Mouse (Mus musculus) intestine, embryonic 14.5 days (tissue): ENCODE measurements around the gene Rufy4. TPM values are rescaled to one million over a fixed set of nuclear protein-coding genes. Genes with fewer than 3 reads are reported as not detected.
"Not testable (repeated sequence)": the region's sequence is repeated elsewhere in the genome, so short reads cannot be mapped to it uniquely, and the experiment has no call there.

Experiments
- ATAC-seq: fragments of 200-750 bp; cut with Nextera tagmentation; replicated peaks from 2 replicates; pipeline ENCODE4 v1.8.0; 2017; ENCODE audit warnings: low read depth, moderate number of reproducible peaks, moderate TSS enrichment, moderate library complexity; ENCODE audit not compliant: low FRiP score, low TSS enrichment
- DNase-seq: peaks from one replicate; pipeline ENCODE4 v3.0.0-alpha.2; 2018; ENCODE audit warnings: low spot score
- H3K27ac ChIP-seq: fragments of 300-500 bp; sonication (generic); 2 replicates; pipeline ENCODE4 v1.5.1; 2014; ENCODE audit warnings: low read depth, mild to moderate bottlenecking, control low read depth
- H3K27me3 ChIP-seq: fragments of 300-500 bp; sonication (generic); replicated peaks from 2 replicates; pipeline ENCODE4 v1.6.1; 2014; ENCODE audit warnings: low read length, control low read depth; ENCODE audit not compliant: control insufficient read depth, insufficient read depth
- H3K36me3 ChIP-seq: fragments of 300-500 bp; sonication (generic); 2 replicates; pipeline ENCODE4 v1.6.1; 2014; ENCODE audit warnings: low read length, control low read depth; ENCODE audit not compliant: control insufficient read depth, insufficient read depth
- H3K4me1 ChIP-seq: fragments of 300-500 bp; sonication (generic); replicated peaks from 2 replicates; pipeline ENCODE4 v1.6.1; 2014; ENCODE audit warnings: low read length, control low read depth, mixed read lengths; ENCODE audit not compliant: control insufficient read depth, insufficient read depth
- H3K4me2 ChIP-seq: fragments of 300-500 bp; sonication (generic); 2 replicates; pipeline ENCODE4 v1.6.1; 2014; ENCODE audit warnings: low read length
- H3K4me3 ChIP-seq: fragments of 300-500 bp; sonication (generic); 2 replicates; pipeline ENCODE4 v1.5.1; 2014; ENCODE audit warnings: low read depth, low read length, control low read depth, mixed read lengths
- H3K9ac ChIP-seq: fragments of 300-500 bp; sonication (generic); 2 replicates; pipeline ENCODE4 v1.6.1; 2014; ENCODE audit warnings: mild to moderate bottlenecking, low read length
- H3K9me3 ChIP-seq: fragments of 300-500 bp; sonication (generic); 2 replicates; pipeline ENCODE4 v1.6.1; 2016; ENCODE audit warnings: low read length, control low read depth; ENCODE audit not compliant: control insufficient read depth
- WGBS: fragments of 180-500 bp; shearing (Covaris S2); extraction: QIAGEN DNeasy Blood & Tissue Kit; methylation state at CpG from one replicate; pipeline ENCODE4 v1.1.7; 2014; 5-methylcytosine and 5-hydroxymethylcytosine counted together
- polyA plus RNA-seq: library from polyadenylated mRNA; unstranded; fragments of >200 nt; fragmentation: Nextera tagmentation; extraction: Ambion mirVana; gene quantifications from 2 replicates; pipeline ENCODE4 v1.2.1, GENCODE M21; 2014

The Rufy4 gene
- polyA plus RNA-seq, 1 experiment from 2014 or later, result 0.42 TPM

DNA sequence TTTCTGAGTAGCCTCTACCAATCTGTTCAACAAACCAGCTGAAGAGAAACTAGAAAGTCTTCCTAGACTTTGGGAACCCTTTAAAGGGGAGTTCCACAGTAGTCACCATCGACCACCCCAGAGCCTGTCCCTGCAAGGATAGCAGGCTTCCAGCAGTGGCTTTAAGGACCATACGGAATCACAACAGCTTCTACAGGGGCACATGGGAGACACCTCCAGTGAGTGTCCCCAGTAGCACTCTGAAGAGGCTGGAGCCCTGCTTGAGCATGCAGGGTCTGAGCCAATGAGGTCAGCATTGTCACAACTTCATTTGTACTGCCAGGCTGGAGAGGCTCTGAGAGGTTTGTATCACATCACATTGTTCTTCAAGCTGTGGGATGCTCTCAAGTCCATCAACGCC lies 24.8 kb downstream of the Rufy4 start:
- H3K9me3 ChIP-seq, result no peaks in the 10 kb centered on the region
- no peak overlapping the region for H3K4me3 ChIP-seq
- no peaks in the 10 kb centered on the region for H3K36me3 ChIP-seq
- 0 out of 2 replicates have a peak, but pooled peaks cover 6% of the 10 kb centered on the region for H3K4me1 ChIP-seq
- no peak overlapping the region for H3K9ac ChIP-seq
- no peak overlapping the region for H3K4me2 ChIP-seq
- no peaks in the 10 kb centered on the region for H3K27me3 ChIP-seq
- 92% methylated on average over 3 of the region's 3 CpGs for WGBS
- no peak for ATAC-seq
- no peak for DNase-seq
- no peak overlapping the region for H3K27ac ChIP-seq

DNA sequence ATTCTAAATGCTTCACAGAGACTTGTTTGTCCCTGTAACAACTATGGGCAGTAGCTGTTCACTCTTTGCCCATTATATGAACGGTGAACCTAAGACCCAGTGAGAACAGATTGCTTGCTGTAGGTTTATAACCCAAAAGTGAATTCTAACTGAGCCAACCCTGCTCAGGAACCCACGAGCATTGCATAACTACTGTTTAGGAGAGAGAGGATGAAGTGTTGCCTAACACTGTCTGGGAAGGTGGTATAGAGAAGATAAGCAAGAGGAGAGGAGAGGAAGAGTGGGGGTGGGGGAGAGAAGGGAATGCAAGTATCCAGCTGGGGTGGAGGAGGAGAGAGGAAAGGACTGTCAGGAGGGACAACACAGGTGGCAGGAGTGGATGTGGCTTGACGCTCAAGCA lies 25.8 kb downstream of the Rufy4 start:
- Histone ChIP-seq H3K27me3 (no peaks in the 10 kb centered on the region), H3K9me3 (no peaks in the 10 kb centered on the region), H3K4me3 (no peak overlapping the region), H3K27ac (no peak overlapping the region), H3K36me3 (no peaks in the 10 kb centered on the region), H3K4me2 (no peak overlapping the region), H3K9ac (no peak overlapping the region), H3K4me1 (0 out of 2 replicates have a peak, but pooled peaks cover 6% of the 10 kb centered on the region)
- no peak for ATAC-seq
- WGBS, result 59% methylated on average over 3 of the region's 3 CpGs
- no peak for DNase-seq

DNA sequence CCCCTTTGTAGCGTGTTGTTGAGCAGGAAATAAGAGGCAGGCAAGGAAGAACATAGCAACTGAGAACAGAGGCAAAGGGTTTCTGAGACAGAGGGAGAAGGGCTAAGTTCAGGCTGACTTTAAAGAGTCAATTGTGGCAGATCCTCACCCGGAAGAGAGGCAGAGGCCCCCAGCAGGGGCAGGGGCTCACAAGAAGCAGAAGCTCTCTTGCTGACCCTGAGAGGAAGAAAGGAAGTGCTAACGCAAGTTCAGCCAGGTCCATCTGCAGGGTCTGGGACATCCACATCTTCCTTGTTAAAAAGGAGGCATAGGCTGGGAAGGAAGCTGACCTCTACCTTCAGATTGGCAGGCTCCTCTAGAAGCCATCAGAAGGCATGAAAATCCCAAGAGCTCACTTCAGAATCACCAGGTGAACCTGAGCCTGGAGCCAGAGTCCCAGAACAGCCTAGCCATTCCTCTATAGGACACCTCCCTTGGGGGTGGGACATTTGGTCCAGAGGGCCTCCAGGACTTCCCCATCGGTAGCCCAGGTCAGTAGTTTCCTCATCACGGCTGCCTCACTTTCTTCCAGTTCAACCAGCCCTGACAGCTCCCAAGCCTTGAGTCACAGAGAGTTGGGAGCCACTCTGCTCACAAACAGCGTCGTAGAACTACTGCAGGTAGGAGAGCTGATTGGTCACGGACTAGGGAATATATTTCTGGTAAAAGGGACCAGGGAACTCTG lies 28.3 kb downstream of the Rufy4 start, which contains the start of gene Cxcr2:
Gene Cxcr2 (plus strand): TSS at position 529 of the 724 bp plus-strand sequence.
- ATAC-seq (no peak), DNase-seq (no peak)
- H3K27me3 ChIP-seq, result no peaks in the 10 kb centered on the region
- 0 out of 2 replicates have a peak, but pooled peaks cover 3% of the 10 kb centered on the region for H3K4me1 ChIP-seq
- no peaks in the 10 kb centered on the region for H3K36me3 ChIP-seq
- no peak within 1 kb of the TSS for H3K4me2 ChIP-seq
- WGBS, result 64% methylated on average over 8 of the region's 8 CpGs
- no peak within 1 kb of the TSS for H3K4me3 ChIP-seq
- no peak within 1 kb of the TSS for H3K27ac ChIP-seq
- no peak within 1 kb of the TSS for H3K9ac ChIP-seq
- no peaks in the 10 kb centered on the region for H3K9me3 ChIP-seq

DNA sequence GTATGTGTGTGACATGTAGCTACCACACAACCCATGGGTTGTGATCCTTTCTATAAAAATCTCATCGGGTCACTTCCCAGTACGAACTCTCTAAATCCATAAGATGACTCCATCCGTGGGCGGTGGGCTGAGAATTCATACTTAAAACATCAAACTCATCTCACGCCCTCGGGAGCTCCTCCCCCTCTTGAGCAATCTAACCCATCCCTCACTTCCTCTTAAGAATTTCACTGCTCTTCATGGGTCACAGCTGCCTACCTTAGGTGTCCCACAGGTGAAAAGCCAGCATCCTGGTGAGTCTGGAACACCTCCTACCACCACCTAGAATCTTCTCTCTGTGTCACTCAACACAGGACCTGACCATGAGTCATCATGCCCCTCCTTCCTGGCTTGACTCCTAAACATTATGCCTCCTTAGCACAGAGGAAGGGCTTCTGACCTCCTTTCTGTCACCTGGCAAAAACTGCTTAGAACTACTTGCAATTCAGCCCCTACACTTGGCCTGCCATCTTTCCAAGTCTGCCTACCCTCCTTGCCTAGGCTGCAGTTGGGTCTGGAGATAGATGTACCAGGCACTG lies 30.2 kb downstream of the Rufy4 start:
- 83% methylated on average over 6 of the region's 6 CpGs for WGBS
- Histone ChIP-seq H3K27ac (no peak overlapping the region), H3K4me2 (no peak overlapping the region), H3K4me1 (0 out of 2 replicates have a peak, but pooled peaks cover 3% of the 10 kb centered on the region), H3K27me3 (no peaks in the 10 kb centered on the region), H3K9me3 (no peaks in the 10 kb centered on the region), H3K36me3 (no peaks in the 10 kb centered on the region), H3K4me3 (no peak overlapping the region), H3K9ac (no peak overlapping the region)
- ATAC-seq, result no peak
- DNase-seq, result no peak

DNA sequence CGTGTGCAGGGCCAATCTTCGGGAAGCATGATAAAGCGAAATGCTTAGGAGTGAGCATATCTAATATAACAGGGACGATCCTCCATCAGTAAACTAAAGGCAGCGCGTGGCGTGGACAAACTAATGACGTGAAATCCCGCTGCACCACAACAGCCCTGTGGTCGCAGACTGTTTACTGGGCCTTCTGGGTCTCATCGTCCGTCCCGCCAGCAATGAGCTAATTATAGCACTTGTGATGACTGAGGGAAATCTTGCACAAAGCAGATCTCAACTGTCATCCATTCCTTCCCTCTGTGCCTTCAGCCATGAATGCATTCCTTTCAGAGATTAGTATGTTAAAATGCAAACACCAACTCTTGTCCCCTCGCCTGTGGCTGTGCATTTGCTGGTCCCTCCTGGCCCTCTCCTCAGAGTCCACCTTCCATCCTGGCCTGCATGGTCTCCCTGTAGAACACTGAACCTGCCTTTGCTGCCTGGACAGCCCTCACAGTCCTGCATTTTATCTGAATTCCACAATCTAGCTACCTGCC lies 31.1 kb downstream of the Rufy4 start:
- Histone ChIP-seq H3K9ac (no peak overlapping the region), H3K4me1 (0 out of 2 replicates have a peak, but pooled peaks cover 3% of the 10 kb centered on the region), H3K27me3 (no peaks in the 10 kb centered on the region), H3K36me3 (no peaks in the 10 kb centered on the region), H3K4me2 (no peak overlapping the region), H3K4me3 (no peak overlapping the region), H3K9me3 (no peaks in the 10 kb centered on the region), H3K27ac (no peak overlapping the region)
- no peak for ATAC-seq
- WGBS, result 70% methylated on average over 14 of the region's 14 CpGs
- no peak for DNase-seq

DNA sequence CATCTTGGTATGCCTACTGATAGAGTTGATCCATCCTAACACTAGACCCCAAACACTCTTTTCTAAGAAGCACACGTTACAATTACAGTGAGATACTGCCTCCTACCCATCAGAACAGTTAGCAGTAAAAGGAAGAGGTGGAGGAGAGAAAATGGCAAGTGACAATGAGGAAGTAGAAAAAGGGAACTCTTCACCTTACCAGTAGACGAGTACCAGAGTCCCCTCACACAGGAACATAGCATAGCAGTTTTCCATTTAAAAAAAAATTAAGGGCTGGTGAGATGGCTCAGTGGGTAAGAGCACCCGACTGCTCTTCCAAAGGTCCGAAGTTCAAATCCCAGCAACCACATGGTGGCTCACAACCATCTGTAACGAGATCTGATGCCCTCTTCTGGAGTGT lies 34.3 kb downstream of the Rufy4 start:
- H3K27ac ChIP-seq, H3K4me2 ChIP-seq, H3K4me1 ChIP-seq, ATAC-seq, H3K4me3 ChIP-seq, DNase-seq, H3K9ac ChIP-seq, H3K36me3 ChIP-seq, H3K27me3 ChIP-seq, H3K9me3 ChIP-seq: not testable (repeated sequence)
- 88% methylated on average over 4 of the region's 5 CpGs for WGBS

DNA sequence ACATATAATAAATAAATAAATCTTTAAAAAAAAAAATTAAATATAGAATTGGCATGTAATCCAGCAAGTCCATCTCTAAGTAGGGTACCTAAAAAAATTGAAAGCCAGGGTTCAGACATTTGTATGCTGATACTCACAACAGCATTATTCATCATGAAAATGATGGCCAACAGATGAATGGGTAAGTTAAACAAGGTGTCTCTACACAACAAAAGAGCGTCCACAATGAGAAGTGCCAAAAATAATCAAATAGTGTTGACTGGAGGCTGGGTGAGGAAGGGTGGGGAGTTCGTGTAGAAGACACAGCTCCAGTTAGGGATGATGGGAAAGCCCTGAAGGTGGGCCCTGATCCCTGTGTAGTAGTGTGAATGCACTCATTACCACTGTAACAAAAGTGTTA lies 34.7 kb downstream of the Rufy4 start:
- no peak overlapping the region for H3K4me2 ChIP-seq
- H3K36me3 ChIP-seq, result no peaks in the 10 kb centered on the region
- no peak overlapping the region for H3K27ac ChIP-seq
- DNase-seq (peak; percentile 4), ATAC-seq (no peak)
- no peak overlapping the region for H3K9ac ChIP-seq
- no peaks in the 10 kb centered on the region for H3K4me1 ChIP-seq
- no peak overlapping the region for H3K4me3 ChIP-seq
- 62% methylated on average over 2 of the region's 2 CpGs for WGBS
- H3K9me3 ChIP-seq, result no peaks in the 10 kb centered on the region
- no peaks in the 10 kb centered on the region for H3K27me3 ChIP-seq

DNA sequence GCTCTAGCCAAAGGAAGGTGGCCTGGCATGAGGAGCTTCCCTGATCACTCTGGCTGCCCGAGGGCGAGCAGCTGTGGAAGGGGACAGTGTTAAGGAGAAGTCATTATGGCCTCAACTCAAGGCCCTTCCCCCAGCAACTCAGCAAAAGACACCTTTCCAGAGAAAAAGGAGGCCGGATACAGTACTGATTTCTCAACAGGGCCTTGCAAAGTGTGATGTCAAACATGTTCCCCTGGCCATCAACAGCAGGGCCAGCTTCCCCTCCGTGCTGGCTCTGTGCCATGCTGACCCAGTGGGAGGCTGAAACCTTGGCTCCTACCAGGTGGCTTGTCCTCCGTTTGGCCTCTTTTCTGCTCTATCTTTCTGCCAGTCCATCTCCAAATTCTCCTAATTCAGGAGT lies 41.8 kb downstream of the Rufy4 start:
- no peak for DNase-seq

More for the DNA sequence above, 41.8 kb downstream of the Rufy4 start:
- Histone ChIP-seq H3K27ac (no peak overlapping the region), H3K4me2 (no peak overlapping the region), H3K9me3 (no peaks in the 10 kb centered on the region), H3K27me3 (no peaks in the 10 kb centered on the region), H3K36me3 (no peaks in the 10 kb centered on the region), H3K9ac (no peak overlapping the region), H3K4me1 (no peaks in the 10 kb centered on the region), H3K4me3 (no peak overlapping the region)
- 86% methylated on average over 5 of the region's 5 CpGs for WGBS
- ATAC-seq, result no peak
